Mouse (Mus musculus) liver, adult 2 months (tissue): Measurements from ENCODE around the gene Sp7. TPM values are rescaled to one million over a fixed set of nuclear protein-coding genes. Genes with fewer than 3 reads are reported as not detected.

ENCODE experiments used
- DNase-seq: peaks from one replicate; pipeline ENCODE4 v3.0.0-alpha.2; 2011; ENCODE audit warnings: low read depth, low spot score; ENCODE audit errors: extremely low read depth
- H3K27ac ChIP-seq: fragments of 200-500 bp; replicated peaks from 2 replicates; pipeline ENCODE4 v1.5.1; 2012; ENCODE audit warnings: low read depth, mild to moderate bottlenecking, control low read depth, inconsistent platforms, low read length; ENCODE audit not compliant: insufficient read depth
- H3K27me3 ChIP-seq: fragments of 200-500 bp; 2 replicates; pipeline ENCODE4 v1.6.1; 2012; ENCODE audit warnings: mild to moderate bottlenecking, moderate library complexity, low read length, inconsistent platforms; ENCODE audit not compliant: control insufficient read depth, insufficient read depth
- H3K36me3 ChIP-seq: fragments of 200-500 bp; 2 replicates; pipeline ENCODE4 v1.6.1; 2012; ENCODE audit warnings: low read length, inconsistent platforms; ENCODE audit not compliant: control insufficient read depth, insufficient read depth
- H3K4me1 ChIP-seq: fragments of 200-500 bp; 2 replicates; pipeline ENCODE4 v1.6.1; 2011; ENCODE audit warnings: low read length; ENCODE audit not compliant: control insufficient read depth, insufficient read depth
- H3K4me3 ChIP-seq: fragments of 200-500 bp; 2 replicates; pipeline ENCODE4 v1.5.1; 2011; ENCODE audit warnings: low read depth, mild to moderate bottlenecking, control low read depth, low read length, moderate library complexity; ENCODE audit not compliant: insufficient read depth
- H3K79me2 ChIP-seq: fragments of 200-500 bp; 2 replicates; pipeline ENCODE4 v1.6.1; 2012; ENCODE audit warnings: inconsistent platforms, mild to moderate bottlenecking, low read length, moderate library complexity; ENCODE audit not compliant: control insufficient read depth, insufficient read depth
- H3K9ac ChIP-seq: fragments of 200-500 bp; 2 replicates; pipeline ENCODE4 v1.6.1; 2012; ENCODE audit warnings: low read depth, mild to moderate bottlenecking, control low read depth, inconsistent platforms, low read length
- CTCF ChIP-seq: fragments of 200-500 bp; IDR thresholded peaks from 2 replicates; pipeline ENCODE4 v1.5.1; 2011; ENCODE audit warnings: low read depth, low read length, control low read depth
- POLR2A ChIP-seq: fragments of 200-500 bp; IDR thresholded peaks from 2 replicates; pipeline ENCODE4 v1.6.1; 2011; ENCODE audit warnings: low read length, control low read depth; ENCODE audit not compliant: insufficient read depth; ENCODE audit errors: extremely low read depth
- WGBS: fragments of 180-500 bp; shearing (Covaris S2); methylation state at CpG from one replicate; pipeline ENCODE4 v1.1.7; 2018; 5-methylcytosine and 5-hydroxymethylcytosine counted together
- polyA plus RNA-seq: library from polyadenylated mRNA; depleted of rRNA; stranded (reverse); fragments of >200 nt; gene quantifications from 2 replicates; pipeline ENCODE4 v1.2.3, GENCODE M21; 2012
- total RNA-seq: library from RNA; depleted of rRNA; stranded (reverse); fragments of >200 nt; gene quantifications from 2 replicates; pipeline ENCODE4 v1.2.3, GENCODE M21; 2014

The Sp7 gene
- total and polyA plus RNA-seq, 2 experiments = not detected

- Histone ChIP-seq H3K9ac (no peak overlapping the region), H3K36me3 (no peaks in the 10 kb centered on the region), H3K27me3 (no peaks in the 10 kb centered on the region), H3K4me3 (no peak overlapping the region), H3K27ac (no peak overlapping the region), H3K4me1 (0 out of 2 replicates have a peak, but pooled peaks cover 6% of the 10 kb centered on the region), H3K79me2 (no peaks in the 10 kb centered on the region)
- DNase-seq = no peak
- no peak for TF ChIP-seq CTCF
- TF ChIP-seq POLR2A = no peak
- 96% methylated on average over 6 of the region's 6 CpGs for WGBS
Observed at GRCm38 (mm10) chr15:102383671-102384070, 16.7 kb upstream of the Sp7 start.

GRCm38 (mm10) chr15:102381575-102381974, 14.6 kb upstream of the Sp7 start:
- H3K4me1 ChIP-seq = 0 out of 2 replicates have a peak, but pooled peaks cover 3% of the 10 kb centered on the region
- TF ChIP-seq CTCF = peak; percentile 96
- no peak for TF ChIP-seq POLR2A
- H3K27ac ChIP-seq = no peak overlapping the region
- WGBS = 1% methylated on average over 7 of the region's 7 CpGs
- H3K27me3 ChIP-seq = no peaks in the 10 kb centered on the region
- H3K79me2 ChIP-seq = no peaks in the 10 kb centered on the region
- H3K36me3 ChIP-seq = no peaks in the 10 kb centered on the region
- peak; percentile 60 for DNase-seq
- no peak overlapping the region for H3K9ac ChIP-seq
- H3K4me3 ChIP-seq = no peak overlapping the region

- TF ChIP-seq CTCF (no peak), POLR2A (no peak)
- DNase-seq = peak; percentile 15
- Histone ChIP-seq H3K4me1 (peaks cover 7% of the 10 kb centered on the region; the same call in 1 of the 2 replicates), H3K36me3 (no peaks in the 10 kb centered on the region), H3K4me3 (no peak overlapping the region), H3K9ac (no peak overlapping the region), H3K79me2 (no peaks in the 10 kb centered on the region), H3K27me3 (no peaks in the 10 kb centered on the region), H3K27ac (peak overlapping the region; percentile 45)
- 38% methylated on average over 10 of the region's 10 CpGs for WGBS
Observed at GRCm38 (mm10) chr15:102377810-102378262, 10.9 kb upstream of the Sp7 start.

GRCm38 (mm10) chr15:102377163-102377543, 10.2 kb upstream of the Sp7 start:
- no peaks in the 10 kb centered on the region for H3K79me2 ChIP-seq
- H3K9ac ChIP-seq = peak overlapping the region; percentile 89
- no peaks in the 10 kb centered on the region for H3K36me3 ChIP-seq
- peak overlapping the region; percentile 82 for H3K27ac ChIP-seq
- peak overlapping the region; percentile 77 for H3K4me3 ChIP-seq
- 1% methylated on average over 7 of the region's 7 CpGs for WGBS
- H3K27me3 ChIP-seq = no peaks in the 10 kb centered on the region
- DNase-seq = peak; percentile 70
- H3K4me1 ChIP-seq = peaks cover 7% of the 10 kb centered on the region; the same call in 1 of the 2 replicates
- TF ChIP-seq POLR2A (no peak), CTCF (peak; percentile 96)

GRCm38 (mm10) chr15:102376453-102377162, 9.6 kb upstream of the Sp7 start:
- Histone ChIP-seq H3K36me3 (no peaks in the 10 kb centered on the region), H3K4me1 (peaks cover 5% of the 10 kb centered on the region; the same call in 1 of the 2 replicates), H3K9ac (peak overlapping the region; percentile 89), H3K27me3 (no peaks in the 10 kb centered on the region), H3K4me3 (peak overlapping the region; percentile 77), H3K79me2 (no peaks in the 10 kb centered on the region), H3K27ac (peak overlapping the region; percentile 82)
- peak; percentile 19 for DNase-seq
- WGBS = 2% methylated on average over 43 of the region's 43 CpGs
- TF ChIP-seq POLR2A (peak; percentile 79), CTCF (no peak)

- Histone ChIP-seq H3K27me3 (peaks cover 18% of the 10 kb centered on the region; the same call in 1 of the 2 replicates), H3K4me1 (no peaks in the 10 kb centered on the region), H3K4me3 (no peak overlapping the region), H3K27ac (no peak overlapping the region), H3K79me2 (no peaks in the 10 kb centered on the region), H3K9ac (no peak overlapping the region), H3K36me3 (no peaks in the 10 kb centered on the region)
- TF ChIP-seq CTCF (no peak), POLR2A (no peak)
- WGBS = 40% methylated on average over 10 of the region's 10 CpGs
- DNase-seq = no peak
Observed at GRCm38 (mm10) chr15:102370727-102371126, 3.7 kb upstream of the Sp7 start.
